Mouse (Mus musculus) hindbrain, embryonic 12.5 days (tissue): Measurements from ENCODE around the gene Scube1. TPM values are rescaled to one million over a fixed set of nuclear protein-coding genes. Genes with fewer than 3 reads are reported as not detected.

ENCODE experiments used
- polyA plus RNA-seq: library from polyadenylated mRNA; unstranded; fragments of >200 nt; fragmentation: Nextera tagmentation; extraction: Ambion mirVana; gene quantifications from 2 replicates; pipeline ENCODE4 v1.2.1, GENCODE M21; 2016

Gene Scube1
- polyA plus RNA-seq, 1 experiment from 2014 or later, result 32.4 TPM

Other genes starting within 250 kb of the Scube1 start
- gene Ttll1, start 214.1 kb downstream of the Scube1 start, polyA plus RNA-seq, result 64.1 and 77.2 TPM in 2 replicates
- gene Bik, start 198.2 kb downstream of the Scube1 start, polyA plus RNA-seq, result 2.0 and 2.1 TPM in 2 replicates
- 19.5 and 21.9 TPM in 2 replicates for gene Tspo, start 161.4 kb downstream of the Scube1 start, polyA plus RNA-seq
- 38.9 and 40.7 TPM in 2 replicates for gene Mcat, start 161.2 kb downstream of the Scube1 start, polyA plus RNA-seq
- gene Ttll12, start 129.9 kb downstream of the Scube1 start, polyA plus RNA-seq, result 44.3 and 45.1 TPM in 2 replicates
- 3.1 and 4.9 TPM in 2 replicates for gene Mpped1, start 54.4 kb upstream of the Scube1 start, polyA plus RNA-seq